Mouse (Mus musculus) bone marrow, adult 2 months (tissue): ENCODE measurements around the gene Tbc1d17. TPM values are rescaled to one million over a fixed set of nuclear protein-coding genes. Genes with fewer than 3 reads are reported as not detected.

Experiments
- H3K27ac ChIP-seq: fragments of 200-500 bp; 2 replicates; pipeline ENCODE4 v1.5.1; 2012; ENCODE audit warnings: low read depth, mild to moderate bottlenecking, control low read depth, inconsistent platforms, low read length; ENCODE audit not compliant: control insufficient read depth, poor library complexity, insufficient read depth
- H3K4me1 ChIP-seq: fragments of 200-500 bp; 2 replicates; pipeline ENCODE4 v1.6.1; 2011; ENCODE audit warnings: low read length; ENCODE audit not compliant: control insufficient read depth, insufficient read depth
- H3K4me3 ChIP-seq: fragments of 200-500 bp; replicated peaks from 2 replicates; pipeline ENCODE3; 2011; ENCODE audit warnings: mild to moderate bottlenecking, low read depth, low read length, control low read depth; ENCODE audit not compliant: control insufficient read depth
- CTCF ChIP-seq: fragments of 200-500 bp; IDR thresholded peaks from 2 replicates; pipeline ENCODE4 v1.5.1; 2011; ENCODE audit warnings: low read length, control low read depth; ENCODE audit not compliant: control insufficient read depth, insufficient read depth
- POLR2A ChIP-seq: fragments of 200-500 bp; IDR thresholded peaks from 2 replicates; pipeline ENCODE4 v1.6.1; 2011; ENCODE audit warnings: low read depth, mild to moderate bottlenecking, control low read depth, low read length, borderline replicate concordance; ENCODE audit not compliant: control insufficient read depth
- WGBS: fragments of 180-500 bp; shearing (Covaris S2); methylation state at CpG from one replicate; pipeline ENCODE4 v1.1.7; 2018; 5-methylcytosine and 5-hydroxymethylcytosine counted together
- polyA plus RNA-seq: library from polyadenylated mRNA; stranded (reverse); fragments of >200 nt; gene quantifications from 2 replicates; pipeline ENCODE4 v1.2.4, GENCODE M21; 2011; ENCODE audit warnings: low replicate concordance; ENCODE audit not compliant: missing spikeins, insufficient read depth, insufficient read length

The Tbc1d17 gene
- polyA plus RNA-seq, 1 experiment: 49.2 TPM

- peak overlapping the region; percentile 98 for H3K27ac ChIP-seq
- peaks cover 6% of the 10 kb centered on the region; the same call in 1 of the 2 replicates for H3K4me1 ChIP-seq
- no peak for TF ChIP-seq CTCF
- H3K4me3 ChIP-seq: peak overlapping the region; percentile 82
- WGBS: 24% methylated on average over 26 of the region's 26 CpGs
Observed at GRCm38 (mm10) chr7:44853596-44854355, 4.9 kb upstream of the Tbc1d17 start.

DNA sequence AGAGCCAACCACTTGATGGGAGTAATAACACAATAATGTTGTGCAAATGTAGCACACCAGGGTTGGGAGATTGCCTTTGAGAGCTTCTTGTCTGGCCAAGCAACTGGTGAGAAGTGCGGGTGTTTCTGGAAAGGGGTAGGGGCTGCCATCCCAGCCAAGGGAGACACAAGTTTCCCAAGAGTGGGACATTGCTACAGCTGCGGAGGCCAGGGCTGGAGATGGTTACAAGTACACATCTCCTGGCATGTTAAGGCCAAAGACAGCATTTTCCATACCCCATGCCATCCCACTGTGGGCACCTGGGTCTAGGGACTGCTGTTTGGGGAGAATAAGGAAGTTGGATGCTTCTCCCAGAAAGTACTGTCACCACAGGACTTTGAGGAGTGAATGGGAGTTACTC is 4.2 kb upstream of the Tbc1d17 start:
- Histone ChIP-seq H3K4me1 (peaks cover 6% of the 10 kb centered on the region; the same call in 1 of the 2 replicates), H3K4me3 (no peak overlapping the region), H3K27ac (no peak overlapping the region)

GRCm38 (mm10) chr7:44852259-44853027 is 3.6 kb upstream of the Tbc1d17 start:
- Histone ChIP-seq H3K27ac (no peak overlapping the region), H3K4me3 (no peak overlapping the region), H3K4me1 (peaks cover 7% of the 10 kb centered on the region; the same call in 1 of the 2 replicates)
- TF ChIP-seq CTCF (no peak), POLR2A (no peak; the same call in 1 of the 2 replicates)
- WGBS: 92% methylated on average over 36 of the region's 36 CpGs

More for the DNA sequence above, 4.2 kb upstream of the Tbc1d17 start:
- TF ChIP-seq CTCF: no peak
- no peak for TF ChIP-seq POLR2A
- 92% methylated on average over 2 of the region's 2 CpGs for WGBS

DNA sequence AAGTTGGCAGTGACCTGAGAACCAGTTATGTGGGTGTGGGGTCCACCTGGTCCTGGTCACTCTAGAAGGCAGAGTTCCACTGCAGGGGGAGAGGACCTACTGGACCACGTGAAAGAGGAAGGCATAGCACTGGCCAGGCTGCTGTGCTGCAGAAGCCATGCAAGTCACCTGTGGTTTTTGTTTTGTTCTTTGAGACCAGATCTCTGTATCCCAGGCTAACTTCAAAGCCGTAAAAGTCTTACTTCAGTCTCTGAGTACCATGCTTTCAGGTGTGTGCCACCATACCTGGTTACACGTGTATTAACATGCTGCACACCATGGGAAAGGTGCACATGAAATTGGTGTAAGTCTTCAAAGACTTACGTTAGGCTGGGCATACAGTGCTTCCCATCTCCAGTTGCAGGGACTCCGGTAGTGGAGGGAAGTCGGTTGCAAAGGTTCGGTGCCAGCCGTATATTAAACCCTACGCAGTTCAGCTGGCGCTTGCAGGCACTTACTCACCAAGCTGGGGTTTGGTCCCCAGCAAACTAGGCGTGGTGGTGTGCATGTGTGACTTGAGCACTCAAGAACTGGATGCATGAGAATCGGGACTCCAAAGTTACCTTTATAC is 2.9 kb upstream of the Tbc1d17 start:
- WGBS: 83% methylated on average over 12 of the region's 12 CpGs
- Histone ChIP-seq H3K4me3 (no peak overlapping the region), H3K27ac (0 out of 2 replicates have a peak overlapping the region, but pooled peaks have one; percentile 3), H3K4me1 (peaks cover 7% of the 10 kb centered on the region; the same call in 1 of the 2 replicates)
- no peak for TF ChIP-seq POLR2A
- no peak for TF ChIP-seq CTCF

DNA sequence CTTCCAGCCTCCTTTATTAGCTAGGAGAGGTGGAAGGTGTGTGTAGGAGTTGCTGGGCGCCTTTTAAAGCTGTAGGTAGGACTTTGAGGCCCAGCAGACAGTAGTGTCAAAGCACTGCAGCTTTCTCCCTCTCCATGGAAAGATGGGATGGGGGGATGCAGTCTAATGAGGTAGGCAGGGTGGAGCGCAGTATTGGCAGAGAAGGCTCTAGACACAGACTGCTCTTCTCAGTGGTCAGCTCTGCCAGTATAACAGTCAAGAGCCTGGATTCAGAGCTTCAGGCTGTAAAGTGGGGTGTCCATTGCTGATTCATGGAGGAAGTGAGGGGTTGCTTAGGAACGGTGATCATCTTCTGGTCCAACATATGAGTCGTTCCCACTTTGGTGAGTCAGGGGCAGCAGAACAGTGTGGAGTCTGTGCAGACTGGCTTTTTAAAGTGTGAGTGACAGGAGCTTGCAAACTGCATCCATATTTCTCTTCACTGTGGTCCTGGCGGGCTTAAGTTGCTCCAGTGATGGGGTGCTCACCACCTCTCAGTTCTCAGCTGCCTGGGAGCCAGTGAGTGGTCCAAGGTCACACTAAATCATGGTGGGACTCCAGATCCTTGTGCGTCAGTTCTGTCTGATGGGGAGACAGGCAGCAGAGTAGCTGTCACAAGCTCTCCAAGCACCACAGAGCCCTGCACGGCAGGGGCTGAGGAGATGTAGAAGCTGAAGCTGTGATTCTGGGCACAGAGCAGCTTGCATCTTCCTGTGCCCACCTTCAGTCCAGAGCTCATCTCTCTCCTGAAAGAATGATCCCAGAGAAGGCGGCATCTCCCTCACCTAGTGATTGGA is 2.1 kb upstream of the Tbc1d17 start:
- 59% methylated on average over 8 of the region's 8 CpGs for WGBS
- peaks cover 7% of the 10 kb centered on the region; the same call in 1 of the 2 replicates for H3K4me1 ChIP-seq
- H3K27ac ChIP-seq: peak overlapping the region; percentile 90
- TF ChIP-seq POLR2A (no peak), CTCF (no peak)
- H3K4me3 ChIP-seq: no peak overlapping the region

DNA sequence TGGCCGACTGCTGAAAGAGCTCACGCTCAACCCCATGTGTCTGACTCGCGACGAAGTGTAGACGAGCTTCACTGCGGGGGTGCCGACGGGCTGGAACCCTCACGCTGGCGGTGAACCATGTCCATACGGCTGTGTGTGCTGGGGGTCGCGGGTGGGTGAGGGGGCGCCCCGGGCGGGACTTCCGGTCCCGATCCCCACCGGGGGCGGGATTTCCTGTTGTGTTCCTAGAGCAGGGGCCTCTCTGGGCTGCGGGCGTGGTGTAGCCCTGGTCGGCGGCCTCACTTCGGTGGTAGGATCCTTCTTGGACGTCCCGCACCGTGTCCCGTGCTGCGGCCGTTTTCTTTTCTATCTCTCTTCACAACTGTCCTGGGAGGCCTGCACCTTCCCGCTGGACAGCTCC is 1.3 kb upstream of the Tbc1d17 start:
- TF ChIP-seq CTCF (no peak), POLR2A (no peak)
- peak overlapping the region; percentile 83 for H3K4me3 ChIP-seq
- WGBS: under 1% methylated on average over 33 of the region's 33 CpGs
- H3K4me1 ChIP-seq: peaks cover 6% of the 10 kb centered on the region; the same call in 1 of the 2 replicates
- H3K27ac ChIP-seq: peak overlapping the region; percentile 90

DNA sequence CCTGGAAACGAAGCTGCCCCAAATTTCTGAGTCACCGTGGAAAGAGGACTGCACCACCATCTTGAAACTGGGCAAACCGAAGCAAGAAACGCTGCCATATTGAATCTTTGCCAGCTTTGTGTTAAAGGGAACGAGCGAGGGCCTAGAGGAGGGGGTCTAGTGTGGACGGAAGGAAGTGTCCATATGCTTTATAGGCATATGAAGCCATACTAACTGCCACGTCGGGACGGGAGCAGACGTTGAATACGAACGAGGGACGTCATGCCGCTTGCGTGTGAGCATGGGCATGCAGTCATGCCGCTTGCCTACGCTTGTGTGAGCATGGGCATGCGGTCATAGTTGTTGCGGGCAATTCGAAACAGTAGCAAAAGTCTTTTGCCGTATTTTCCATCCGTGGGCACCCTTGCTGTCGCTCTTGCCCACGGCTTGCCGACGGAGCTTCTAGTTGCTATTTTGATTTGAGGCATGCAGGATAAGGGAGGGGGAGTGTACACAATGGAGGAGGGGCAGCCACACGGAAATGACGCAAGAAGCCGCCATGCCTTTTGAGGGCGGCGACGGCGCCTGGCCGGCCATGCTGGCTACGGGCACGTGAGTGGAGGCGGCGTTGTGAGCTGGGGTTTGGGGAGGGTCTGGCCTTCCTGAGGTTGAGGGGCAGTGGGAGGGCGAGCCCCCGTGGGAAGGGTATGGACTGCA is 685 bp upstream of the Tbc1d17 start:
- WGBS: under 1% methylated on average over 41 of the region's 41 CpGs
- Histone ChIP-seq H3K27ac (peak overlapping the region; percentile 90), H3K4me1 (peaks cover 6% of the 10 kb centered on the region; the same call in 1 of the 2 replicates), H3K4me3 (peak overlapping the region; percentile 83)
- no peak for TF ChIP-seq POLR2A
- no peak for TF ChIP-seq CTCF
